Mouse (Mus musculus): ENCODE results near the gene Tnni1.

DNA sequence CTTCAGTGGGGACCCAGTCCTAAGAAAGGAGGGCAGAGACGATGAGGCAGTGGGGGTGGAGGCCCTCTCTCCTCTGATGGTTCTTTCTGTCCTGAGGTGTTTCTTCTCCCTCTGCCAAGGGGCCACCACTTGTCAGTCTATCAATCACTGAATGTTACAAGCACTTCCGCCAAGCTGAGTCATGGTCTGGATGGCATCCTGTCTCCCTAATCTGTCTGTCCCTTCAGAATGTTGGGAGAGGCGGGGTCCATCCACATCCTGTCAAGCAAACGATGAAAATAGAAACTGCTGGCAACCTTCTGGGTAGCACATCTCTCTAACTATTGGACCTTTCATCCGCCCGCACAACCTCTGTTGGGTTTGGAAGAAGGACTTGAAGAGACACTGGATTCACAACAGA, 65.2 kb downstream of the Tnni1 start:
- no peak for TF ChIP-seq CTCF (IDR thresholded peaks at IDR 0.05; ENCODE audit: insufficient read depth, low read length)
- TF ChIP-seq POLR2A (IDR thresholded peaks at IDR 0.05; ENCODE audit: borderline replicate concordance, extremely low read depth, low read depth, low read length): no peak

Data from lung, adult 2 months (tissue).